Mouse (Mus musculus): Measurements from ENCODE around the gene Synj1. TPM values are rescaled to one million over a fixed set of nuclear protein-coding genes. Genes with fewer than 3 reads are reported as not detected.

Synj1 gene
- polyA plus RNA-seq (2016; fragmentation: Nextera tagmentation; extraction: Ambion mirVana): 19.8 and 20.5 TPM in 2 replicates

- H3K4me3 ChIP-seq: peak within 1 kb of the TSS; percentile 98
- peak within 1 kb of the TSS; percentile 94 for H3K27ac ChIP-seq
- peak; percentile 92 for ATAC-seq
Measured at GRCm38 (mm10) chr16:91011021-91011683, at the start of gene Synj1. Synj1 (minus strand) TSS chr16:91011308.

GRCm38 (mm10) chr16:91057741-91058140 lies 46.6 kb upstream of the Synj1 start:
- Histone ChIP-seq H3K4me1 (peaks cover 4% of the 10 kb centered on the region; the same call in 1 of the 2 replicates), H3K9me3 (replicated peaks) (no peaks in the 10 kb centered on the region), H3K27me3 (replicated peaks) (peaks cover 34% of the 10 kb centered on the region), H3K9ac (no peak overlapping the region), H3K36me3 (no peaks in the 10 kb centered on the region), H3K27ac (no peak overlapping the region), H3K4me2 (no peak overlapping the region), H3K4me3 (no peak overlapping the region)
- ATAC-seq: no peak
- WGBS (ENCODE audit: insufficient replicate concordance): 62% methylated on average over 6 of the region's 6 CpGs

More at GRCm38 (mm10) chr16:91011021-91011683, at the start of gene Synj1:
- Histone ChIP-seq H3K4me1 (peaks cover 38% of the 10 kb centered on the region), H3K27me3 (replicated peaks) (no peaks in the 10 kb centered on the region), H3K9me3 (replicated peaks) (no peaks in the 10 kb centered on the region), H3K36me3 (peaks cover 34% of the 10 kb centered on the region), H3K9ac (peak within 1 kb of the TSS; percentile 99), H3K4me2 (peak within 1 kb of the TSS; percentile 95)
- WGBS (ENCODE audit: insufficient replicate concordance): under 1% methylated on average over 55 of the region's 66 CpGs

GRCm38 (mm10) chr16:91057261-91057660 lies 46.2 kb upstream of the Synj1 start:
- H3K4me1 ChIP-seq: peaks cover 4% of the 10 kb centered on the region; the same call in 1 of the 2 replicates
- H3K27me3 ChIP-seq (replicated peaks): peaks cover 30% of the 10 kb centered on the region
- H3K4me2 ChIP-seq: no peak overlapping the region
- no peak overlapping the region for H3K27ac ChIP-seq
- WGBS (ENCODE audit: insufficient replicate concordance): 46% methylated on average over 4 of the region's 4 CpGs
- H3K36me3 ChIP-seq: no peaks in the 10 kb centered on the region
- no peaks in the 10 kb centered on the region for H3K9me3 ChIP-seq (replicated peaks)
- H3K4me3 ChIP-seq: no peak overlapping the region
- no peak overlapping the region for H3K9ac ChIP-seq
- no peak for ATAC-seq

- Histone ChIP-seq H3K27me3 (replicated peaks) (peaks cover 34% of the 10 kb centered on the region), H3K36me3 (no peaks in the 10 kb centered on the region), H3K9ac (no peak overlapping the region), H3K4me2 (no peak overlapping the region), H3K9me3 (replicated peaks) (no peaks in the 10 kb centered on the region), H3K4me3 (no peak overlapping the region), H3K27ac (no peak overlapping the region), H3K4me1 (peaks cover 4% of the 10 kb centered on the region; the same call in 1 of the 2 replicates)
- ATAC-seq: no peak
- WGBS (ENCODE audit: insufficient replicate concordance): 49% methylated on average over 16 of the region's 16 CpGs
Measured at GRCm38 (mm10) chr16:91056043-91056821, 45.1 kb upstream of the Synj1 start.

GRCm38 (mm10) chr16:91055150-91055549 lies 44.0 kb upstream of the Synj1 start:
- Histone ChIP-seq H3K4me3 (no peak overlapping the region), H3K4me2 (no peak overlapping the region), H3K9ac (no peak overlapping the region), H3K27me3 (replicated peaks) (peaks cover 33% of the 10 kb centered on the region), H3K4me1 (peaks cover 4% of the 10 kb centered on the region; the same call in 1 of the 2 replicates), H3K36me3 (no peaks in the 10 kb centered on the region), H3K27ac (no peak overlapping the region), H3K9me3 (replicated peaks) (no peaks in the 10 kb centered on the region)
- WGBS (ENCODE audit: insufficient replicate concordance): 68% methylated on average over 5 of the region's 5 CpGs
- ATAC-seq: no peak

- Histone ChIP-seq H3K9me3 (replicated peaks) (no peaks in the 10 kb centered on the region), H3K4me3 (no peak overlapping the region), H3K27me3 (replicated peaks) (peaks cover 28% of the 10 kb centered on the region; the same call in 1 of the 2 replicates), H3K36me3 (no peaks in the 10 kb centered on the region), H3K9ac (no peak overlapping the region), H3K4me1 (peaks cover 4% of the 10 kb centered on the region; the same call in 1 of the 2 replicates), H3K4me2 (no peak overlapping the region), H3K27ac (no peak overlapping the region)
- WGBS (ENCODE audit: insufficient replicate concordance): 53% methylated on average over 8 of the region's 8 CpGs
- no peak for ATAC-seq
Measured at GRCm38 (mm10) chr16:91053599-91053998, 42.5 kb upstream of the Synj1 start.

GRCm38 (mm10) chr16:91045511-91045910 lies 34.4 kb upstream of the Synj1 start:
- no peaks in the 10 kb centered on the region for H3K9me3 ChIP-seq (replicated peaks)
- H3K36me3 ChIP-seq: peaks cover 16% of the 10 kb centered on the region
- H3K27ac ChIP-seq: no peak overlapping the region
- peaks cover 16% of the 10 kb centered on the region for H3K27me3 ChIP-seq (replicated peaks)
- peaks cover 33% of the 10 kb centered on the region for H3K4me1 ChIP-seq
- 0 out of 2 replicates have a peak overlapping the region, but pooled peaks have one; percentile 98 for H3K9ac ChIP-seq
- 50% methylated on average over 8 of the region's 8 CpGs for WGBS (ENCODE audit: insufficient replicate concordance)
- H3K4me3 ChIP-seq: peak overlapping the region; percentile 96
- peak overlapping the region; percentile 79 for H3K4me2 ChIP-seq
- no peak for ATAC-seq

GRCm38 (mm10) chr16:91044270-91045182 lies 33.4 kb upstream of the Synj1 start, which contains the start of gene Paxbp1:
Paxbp1 (minus strand) TSS chr16:91044543.
- Histone ChIP-seq H3K27ac (peak within 1 kb of the TSS; percentile 93), H3K36me3 (peaks cover 24% of the 10 kb centered on the region)
- 2% methylated on average over 70 of the region's 70 CpGs for WGBS (ENCODE audit: insufficient replicate concordance)

GRCm38 (mm10) chr16:91043461-91044248 lies 32.5 kb upstream of the Synj1 start:
- WGBS (ENCODE audit: insufficient replicate concordance): under 1% methylated on average over 50 of the region's 63 CpGs
- Histone ChIP-seq H3K9me3 (replicated peaks) (no peaks in the 10 kb centered on the region), H3K36me3 (peaks cover 33% of the 10 kb centered on the region), H3K4me1 (peaks cover 35% of the 10 kb centered on the region), H3K9ac (peak overlapping the region; percentile 98), H3K4me2 (peak overlapping the region; percentile 79), H3K4me3 (peak overlapping the region; percentile 96), H3K27me3 (replicated peaks) (peaks cover 11% of the 10 kb centered on the region), H3K27ac (peak overlapping the region; percentile 93)
- peak; percentile 47 for ATAC-seq

More at GRCm38 (mm10) chr16:91044270-91045182, 33.4 kb upstream of the Synj1 start, which contains the start of gene Paxbp1:
- Histone ChIP-seq H3K4me3 (peak within 1 kb of the TSS; percentile 96), H3K9ac (peak within 1 kb of the TSS; percentile 98), H3K9me3 (replicated peaks) (no peaks in the 10 kb centered on the region), H3K27me3 (replicated peaks) (peaks cover 14% of the 10 kb centered on the region), H3K4me1 (peaks cover 35% of the 10 kb centered on the region), H3K4me2 (peak within 1 kb of the TSS; percentile 79)
- peak; percentile 97 for ATAC-seq

- peak overlapping the region; percentile 79 for H3K4me2 ChIP-seq
- peak overlapping the region; percentile 98 for H3K9ac ChIP-seq
- peaks cover 35% of the 10 kb centered on the region for H3K4me1 ChIP-seq
- peak overlapping the region; percentile 96 for H3K4me3 ChIP-seq
- H3K27ac ChIP-seq: no peak overlapping the region
- no peak for ATAC-seq
- peaks cover 43% of the 10 kb centered on the region for H3K36me3 ChIP-seq
- peaks cover 7% of the 10 kb centered on the region; the same call in 1 of the 2 replicates for H3K27me3 ChIP-seq (replicated peaks)
- WGBS (ENCODE audit: insufficient replicate concordance): 54% methylated on average over 1 of the region's 1 CpGs
- no peaks in the 10 kb centered on the region for H3K9me3 ChIP-seq (replicated peaks)
Measured at GRCm38 (mm10) chr16:91042640-91043039, 31.5 kb upstream of the Synj1 start.
